Mouse (Mus musculus): Measurements from ENCODE around the gene Rpain. TPM values are rescaled to one million over a fixed set of nuclear protein-coding genes. Genes with fewer than 3 reads are reported as not detected.

Gene Rpain
- polyA plus RNA-seq, 1 experiment: 22.1 TPM

DNA sequence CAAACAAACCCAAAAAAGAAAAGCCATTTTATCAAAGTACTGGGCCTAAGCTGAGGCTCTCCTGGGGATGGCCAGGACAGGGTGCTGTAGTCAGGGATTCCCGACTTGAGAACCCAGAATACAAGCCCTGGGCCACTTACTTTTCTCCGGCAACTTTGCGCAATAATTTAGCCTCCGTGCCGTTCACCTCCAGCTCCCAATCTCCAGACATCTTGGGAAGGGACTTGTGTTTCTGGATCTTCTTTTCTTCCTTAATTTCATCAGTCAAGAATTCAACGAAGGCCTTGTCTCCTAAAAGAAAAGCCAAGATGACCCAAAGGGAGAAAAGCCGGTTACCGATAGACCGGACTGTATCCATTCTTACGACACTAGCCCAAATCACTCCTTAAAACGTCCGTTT, 12.0 kb downstream of the Rpain start:
- Histone ChIP-seq H3K4me1 (ENCODE audit: control insufficient read depth, insufficient read depth, low read length) (peaks cover 4% of the 10 kb centered on the region; the same call in 1 of the 2 replicates), H3K4me3 (ENCODE audit: insufficient read depth, low read length) (peak overlapping the region; percentile 96), H3K27ac (ENCODE audit: insufficient read depth, low read length) (no peak overlapping the region)
- TF ChIP-seq POLR2A (IDR thresholded peaks at IDR 0.05; ENCODE audit: low read depth, low read length): no peak
- no peak for TF ChIP-seq CTCF (IDR thresholded peaks at IDR 0.05; ENCODE audit: borderline replicate concordance, insufficient read depth, low read length)

DNA sequence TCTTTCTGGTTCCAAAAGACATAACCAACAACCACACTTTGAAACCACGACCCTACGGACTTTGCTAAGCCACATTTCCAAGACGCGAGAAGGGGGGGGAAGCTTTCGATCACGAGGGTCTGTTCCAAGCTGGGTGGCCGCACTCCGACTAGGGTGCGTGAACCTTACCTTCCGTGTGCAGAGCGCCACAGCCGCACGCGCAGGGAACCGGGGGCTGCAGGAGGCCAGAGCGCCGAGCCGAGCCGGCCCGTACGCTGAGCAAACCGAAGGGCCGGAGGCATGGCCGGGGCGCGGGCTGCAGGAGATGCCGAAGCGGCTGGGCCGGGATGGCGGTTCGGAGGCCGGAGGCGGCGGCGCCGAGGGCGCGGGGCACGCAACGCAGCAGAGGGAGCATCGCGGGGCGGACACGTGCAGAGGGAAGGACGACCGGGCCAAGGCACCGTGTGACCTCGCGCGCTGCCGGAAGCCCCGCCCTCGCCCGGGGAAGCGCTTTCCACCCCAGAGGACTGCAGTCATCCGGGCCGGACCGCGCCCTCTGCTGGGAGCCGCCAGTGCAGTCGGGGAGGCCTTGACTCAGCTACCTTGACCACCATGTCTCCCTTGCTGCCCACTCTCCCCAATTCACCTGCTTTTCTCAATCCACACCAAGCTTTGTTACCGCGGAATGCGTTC, 12.7 kb downstream of the Rpain start, which contains the start of gene C1qbp:
TSS of gene C1qbp (minus strand) at position 470 of the 672 bp plus-strand sequence.
- H3K4me3 ChIP-seq (ENCODE audit: insufficient read depth, low read length): peak within 1 kb of the TSS; percentile 96
- H3K27ac ChIP-seq (ENCODE audit: insufficient read depth, low read length): no peak within 1 kb of the TSS
- TF ChIP-seq CTCF (IDR thresholded peaks at IDR 0.05; ENCODE audit: borderline replicate concordance, insufficient read depth, low read length) (peak; percentile 78), POLR2A (IDR thresholded peaks at IDR 0.05; ENCODE audit: low read depth, low read length) (peak; percentile 66)
- H3K4me1 ChIP-seq (ENCODE audit: control insufficient read depth, insufficient read depth, low read length): peaks cover 4% of the 10 kb centered on the region; the same call in 1 of the 2 replicates

DNA sequence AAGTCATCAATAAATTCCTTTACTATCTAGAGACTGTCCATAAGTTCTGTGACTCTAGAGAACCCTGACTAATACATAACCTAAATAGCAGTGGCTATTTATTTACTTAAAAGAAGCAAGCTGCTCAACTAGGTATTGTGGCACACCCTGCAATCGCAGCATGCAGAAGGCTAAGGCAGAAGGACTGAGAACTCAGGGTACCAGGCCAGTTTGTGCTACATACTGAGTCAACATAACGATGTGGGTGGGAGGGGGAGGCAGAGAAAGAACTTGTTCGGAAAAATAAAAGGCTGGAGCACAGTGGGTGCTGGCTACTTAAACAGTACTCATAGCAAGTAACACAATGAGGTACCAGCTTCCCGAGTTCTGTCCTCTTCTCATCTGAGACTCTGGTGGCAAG, 31.2 kb downstream of the Rpain start:
- no peak for TF ChIP-seq POLR2A (IDR thresholded peaks at IDR 0.05; ENCODE audit: low read depth, low read length)
- no peak for TF ChIP-seq CTCF (IDR thresholded peaks at IDR 0.05; ENCODE audit: borderline replicate concordance, insufficient read depth, low read length)
- no peak overlapping the region for H3K27ac ChIP-seq (ENCODE audit: insufficient read depth, low read length)
- no peak overlapping the region for H3K4me3 ChIP-seq (ENCODE audit: insufficient read depth, low read length)
- peaks cover 9% of the 10 kb centered on the region for H3K4me1 ChIP-seq (ENCODE audit: control insufficient read depth, insufficient read depth, low read length)

DNA sequence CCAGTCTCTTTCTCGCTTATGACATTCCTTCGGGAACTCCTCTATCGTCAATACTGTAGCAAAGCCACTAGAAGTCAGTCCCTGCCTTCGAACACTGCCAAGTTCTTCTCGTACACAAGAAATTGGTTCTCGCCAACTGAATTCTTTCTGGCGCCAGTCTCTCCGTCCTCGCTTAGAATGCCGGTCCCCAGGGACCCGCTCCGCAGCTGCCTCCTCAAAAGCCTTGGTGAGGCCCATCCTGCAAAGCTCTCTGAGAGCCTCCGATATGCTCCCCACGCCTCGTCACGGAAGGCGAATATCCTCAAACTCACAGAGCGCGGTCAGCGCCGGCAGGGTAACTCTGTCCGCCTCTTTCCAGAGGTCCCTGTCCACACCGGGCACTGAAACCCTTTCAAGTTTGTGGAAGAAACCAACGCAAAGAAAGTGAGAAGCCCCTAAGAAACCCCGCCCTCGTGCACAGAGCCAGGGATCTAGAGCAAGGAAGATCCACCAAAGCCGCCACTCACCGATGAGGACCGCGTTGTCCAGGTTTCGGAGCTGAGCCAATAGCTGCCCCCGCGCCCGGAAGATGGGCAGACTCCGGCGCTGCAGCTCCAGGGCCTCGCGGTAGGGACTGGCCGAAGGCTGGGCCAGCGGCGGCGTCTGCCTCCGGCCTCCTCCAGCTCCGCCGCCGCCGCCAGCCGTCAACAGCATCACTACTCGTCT, 33.8 kb downstream of the Rpain start:
- peak overlapping the region; percentile 95 for H3K4me3 ChIP-seq (ENCODE audit: insufficient read depth, low read length)
- peaks cover 9% of the 10 kb centered on the region for H3K4me1 ChIP-seq (ENCODE audit: control insufficient read depth, insufficient read depth, low read length)
- peak overlapping the region; percentile 77 for H3K27ac ChIP-seq (ENCODE audit: insufficient read depth, low read length)
- TF ChIP-seq POLR2A (IDR thresholded peaks at IDR 0.05; ENCODE audit: low read depth, low read length) (no peak), CTCF (IDR thresholded peaks at IDR 0.05; ENCODE audit: borderline replicate concordance, insufficient read depth, low read length) (no peak)

GRCm38 (mm10) chr11:71004316-71004773, 34.3 kb downstream of the Rpain start, which contains the start of gene Dhx33:
Dhx33 (minus strand) TSS chr11:71004437.
- TF ChIP-seq POLR2A (IDR thresholded peaks at IDR 0.05; ENCODE audit: low read depth, low read length) (peak; percentile 63), CTCF (IDR thresholded peaks at IDR 0.05; ENCODE audit: borderline replicate concordance, insufficient read depth, low read length) (no peak)
- Histone ChIP-seq H3K27ac (ENCODE audit: insufficient read depth, low read length) (peak within 1 kb of the TSS; percentile 77), H3K4me3 (ENCODE audit: insufficient read depth, low read length) (peak within 1 kb of the TSS; percentile 95), H3K4me1 (ENCODE audit: control insufficient read depth, insufficient read depth, low read length) (peaks cover 9% of the 10 kb centered on the region)

GRCm38 (mm10) chr11:71005046-71005445, 35.0 kb downstream of the Rpain start:
- Histone ChIP-seq H3K27ac (ENCODE audit: insufficient read depth, low read length) (no peak overlapping the region), H3K4me3 (ENCODE audit: insufficient read depth, low read length) (no peak overlapping the region), H3K4me1 (ENCODE audit: control insufficient read depth, insufficient read depth, low read length) (peaks cover 9% of the 10 kb centered on the region)
- TF ChIP-seq CTCF (IDR thresholded peaks at IDR 0.05; ENCODE audit: borderline replicate concordance, insufficient read depth, low read length) (no peak), POLR2A (IDR thresholded peaks at IDR 0.05; ENCODE audit: low read depth, low read length) (no peak)

- Histone ChIP-seq H3K4me3 (ENCODE audit: insufficient read depth, low read length) (no peak overlapping the region), H3K4me1 (ENCODE audit: control insufficient read depth, insufficient read depth, low read length) (peaks cover 9% of the 10 kb centered on the region), H3K27ac (ENCODE audit: insufficient read depth, low read length) (no peak overlapping the region)
- TF ChIP-seq POLR2A (IDR thresholded peaks at IDR 0.05; ENCODE audit: low read depth, low read length) (no peak), CTCF (IDR thresholded peaks at IDR 0.05; ENCODE audit: borderline replicate concordance, insufficient read depth, low read length) (no peak)
These were observed 37.0 kb downstream of the Rpain start for GRCm38 (mm10) chr11:71007026-71007425.

GRCm38 (mm10) chr11:71007831-71008230, 37.8 kb downstream of the Rpain start:
- TF ChIP-seq CTCF (IDR thresholded peaks at IDR 0.05; ENCODE audit: borderline replicate concordance, insufficient read depth, low read length) (no peak), POLR2A (IDR thresholded peaks at IDR 0.05; ENCODE audit: low read depth, low read length) (no peak)
- Histone ChIP-seq H3K4me1 (ENCODE audit: control insufficient read depth, insufficient read depth, low read length) (peaks cover 4% of the 10 kb centered on the region; the same call in 1 of the 2 replicates), H3K27ac (ENCODE audit: insufficient read depth, low read length) (no peak overlapping the region), H3K4me3 (ENCODE audit: insufficient read depth, low read length) (no peak overlapping the region)

DNA sequence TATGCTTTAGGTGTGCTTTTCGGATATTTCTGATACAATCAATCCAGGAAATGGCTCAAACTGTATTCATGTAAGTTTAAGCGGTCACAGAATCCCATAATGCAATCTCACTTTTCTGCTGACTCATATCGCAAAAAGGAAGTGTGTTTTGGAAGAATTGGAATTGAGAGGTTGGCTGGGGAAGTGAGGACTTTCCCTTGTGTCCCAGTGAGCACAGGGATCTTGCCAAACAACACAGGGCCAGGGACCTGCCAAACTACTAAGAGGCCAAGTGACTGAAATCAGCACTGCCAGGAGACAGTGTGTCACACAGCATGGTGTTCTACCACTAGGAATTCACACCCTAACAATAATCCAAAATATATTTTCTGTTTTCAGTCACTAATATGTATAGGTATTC, 38.3 kb downstream of the Rpain start:
- TF ChIP-seq CTCF (IDR thresholded peaks at IDR 0.05; ENCODE audit: borderline replicate concordance, insufficient read depth, low read length): no peak
- no peak for TF ChIP-seq POLR2A (IDR thresholded peaks at IDR 0.05; ENCODE audit: low read depth, low read length)
- Histone ChIP-seq H3K4me3 (ENCODE audit: insufficient read depth, low read length) (no peak overlapping the region), H3K27ac (ENCODE audit: insufficient read depth, low read length) (no peak overlapping the region), H3K4me1 (ENCODE audit: control insufficient read depth, insufficient read depth, low read length) (no peaks in the 10 kb centered on the region)

- no peaks in the 10 kb centered on the region; the same call in 1 of the 2 replicates for H3K4me1 ChIP-seq (ENCODE audit: control insufficient read depth, insufficient read depth, low read length)
- TF ChIP-seq POLR2A (IDR thresholded peaks at IDR 0.05; ENCODE audit: low read depth, low read length): no peak
- no peak for TF ChIP-seq CTCF (IDR thresholded peaks at IDR 0.05; ENCODE audit: borderline replicate concordance, insufficient read depth, low read length)
- no peak overlapping the region for H3K4me3 ChIP-seq (ENCODE audit: insufficient read depth, low read length)
- no peak overlapping the region for H3K27ac ChIP-seq (ENCODE audit: insufficient read depth, low read length)
These were observed 42.7 kb downstream of the Rpain start for GRCm38 (mm10) chr11:71012743-71013142.
